Mouse (Mus musculus) v-Abl transformed pro-B cells (cell line): ENCODE data around the gene Maml3.

Experiments used
- in situ Hi-C, 2 experiments: fragments of 400-800 bp; cut with MboI; formaldehyde crosslinking; loops; one replicate each; pipeline ENCODE4 v1.15.1; 2025; ENCODE audit not compliant: unreplicated experiment in 2 of 2

The Maml3 gene

GRCm38 (mm10) chr3:51769196-51769595 lies 335.7 kb downstream of the Maml3 start:
- in situ Hi-C loops, result no loop called here

GRCm38 (mm10) chr3:51765220-51765923 lies 339.5 kb downstream of the Maml3 start:
- in situ Hi-C loops, result no loop called here

- in situ Hi-C loops, result no loop called here
Measured at GRCm38 (mm10) chr3:51764175-51764574, 340.7 kb downstream of the Maml3 start.

GRCm38 (mm10) chr3:51762900-51763299 lies 342.0 kb downstream of the Maml3 start:
- in situ Hi-C loops, result no loop called here

- in situ Hi-C loops, result no loop called here
Measured at GRCm38 (mm10) chr3:51759534-51759933, 345.3 kb downstream of the Maml3 start.

- in situ Hi-C loops, result no loop called here
Measured at GRCm38 (mm10) chr3:51757032-51757431, 347.8 kb downstream of the Maml3 start.

- in situ Hi-C loops, result no loop called here
Measured at GRCm38 (mm10) chr3:51756283-51756682, 348.6 kb downstream of the Maml3 start.

GRCm38 (mm10) chr3:51753262-51753661 lies 351.6 kb downstream of the Maml3 start:
- in situ Hi-C loops, result loop anchor here in 1 of 2 experiments (5.0 kb wide), 1 partner anchor 34 kb away; no protein-coding TSS in a partner anchor

- in situ Hi-C loops, result loop anchor here in 1 of 2 experiments (5.0 kb wide), 1 partner anchor 36 kb away; no protein-coding TSS in a partner anchor
Measured at GRCm38 (mm10) chr3:51751440-51751839, 353.4 kb downstream of the Maml3 start.

GRCm38 (mm10) chr3:51749812-51750481 lies 354.9 kb downstream of the Maml3 start:
- in situ Hi-C loops, result loop anchor here in 1 of 2 experiments (5.0 kb wide), 1 partner anchor 37 kb away; no protein-coding TSS in a partner anchor

GRCm38 (mm10) chr3:51749421-51749811 lies 355.5 kb downstream of the Maml3 start:
- in situ Hi-C loops, result no loop called here

- in situ Hi-C loops, result no loop called here
Measured at GRCm38 (mm10) chr3:51748436-51749376, 356.2 kb downstream of the Maml3 start.

- in situ Hi-C loops, result no loop called here
Measured at GRCm38 (mm10) chr3:51746816-51747215, 358.1 kb downstream of the Maml3 start.

- in situ Hi-C loops, result no loop called here
Measured at GRCm38 (mm10) chr3:51745162-51745561, 359.7 kb downstream of the Maml3 start.

GRCm38 (mm10) chr3:51744339-51744759 lies 360.5 kb downstream of the Maml3 start:
- in situ Hi-C loops, result loop anchor here in 1 of 2 experiments (5.0 kb wide), 2 partner anchors 42 to 92 kb away; no protein-coding TSS in a partner anchor

- in situ Hi-C loops, result loop anchor here in 1 of 2 experiments (5.0 kb wide), 2 partner anchors 40 to 90 kb away; no protein-coding TSS in a partner anchor
Measured at GRCm38 (mm10) chr3:51742405-51742804, 362.5 kb downstream of the Maml3 start.

- in situ Hi-C loops, result loop anchor here in 1 of 2 experiments (5.0 kb wide), 2 partner anchors 40 to 90 kb away; no protein-coding TSS in a partner anchor
Measured at GRCm38 (mm10) chr3:51741824-51742223, 363.1 kb downstream of the Maml3 start.

- in situ Hi-C loops, result loop anchor here (5.0 kb wide), 2 partner anchors 37 to 87 kb away; no protein-coding TSS in a partner anchor
Measured at GRCm38 (mm10) chr3:51739835-51740112, 365.1 kb downstream of the Maml3 start.

GRCm38 (mm10) chr3:51739049-51739834 lies 365.6 kb downstream of the Maml3 start:
- in situ Hi-C loops, result loop anchor here in 1 of 2 experiments (5.0 kb wide), 1 partner anchor 37 kb away; no protein-coding TSS in a partner anchor

GRCm38 (mm10) chr3:51733685-51734084 lies 371.2 kb downstream of the Maml3 start:
- in situ Hi-C loops, result no loop called here
